Mouse (Mus musculus): Measurements from ENCODE around the gene Ctcfl.
"Not testable (repeated sequence)": the region's sequence is repeated elsewhere in the genome, so short reads cannot be mapped to it uniquely, and the experiment has no call there.

The Ctcfl gene

GRCm38 (mm10) chr2:173143611-173144010 is 24.3 kb upstream of the Ctcfl start:
- in situ Hi-C loops (cut with MboI, MseI) = no loop called here

- in situ Hi-C loops (cut with MboI, MseI) = no loop called here
Measured at GRCm38 (mm10) chr2:173138323-173139239, 19.3 kb upstream of the Ctcfl start.

- in situ Hi-C loops (cut with MboI, MseI) = no loop called here
Measured at GRCm38 (mm10) chr2:173134695-173135094, 15.4 kb upstream of the Ctcfl start.

DNA sequence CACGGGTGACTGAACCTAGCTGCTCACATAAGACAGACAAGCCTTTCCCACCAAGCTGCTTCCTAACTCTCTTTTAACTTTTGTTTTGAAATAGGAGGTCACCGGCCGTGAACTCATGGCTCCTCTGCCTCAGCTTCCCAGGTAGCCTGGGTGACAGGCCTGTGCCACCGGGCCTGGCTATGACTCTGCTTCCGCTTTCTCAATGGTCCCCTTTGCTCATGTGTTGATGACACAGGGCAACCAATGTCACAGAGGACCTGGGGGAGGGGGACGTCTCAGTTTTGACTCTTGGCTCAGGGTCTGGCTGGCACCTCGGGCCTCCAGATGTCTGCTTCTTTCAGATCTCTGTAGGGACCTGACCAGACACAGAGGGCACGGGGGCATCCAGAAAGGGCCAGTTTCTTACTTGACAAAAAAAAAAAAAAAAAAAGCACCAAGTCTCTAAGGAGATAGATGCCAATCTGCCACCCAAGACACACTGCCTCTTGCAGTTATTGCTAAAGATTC is 13.5 kb upstream of the Ctcfl start:
- in situ Hi-C loops (cut with MboI, MseI) = no loop called here

- in situ Hi-C loops (cut with MboI, MseI) = no loop called here
Measured at GRCm38 (mm10) chr2:173132262-173132661, 12.9 kb upstream of the Ctcfl start.

- in situ Hi-C loops (cut with MboI, MseI) = no loop called here
Measured at GRCm38 (mm10) chr2:173129111-173129510, 9.8 kb upstream of the Ctcfl start.

DNA sequence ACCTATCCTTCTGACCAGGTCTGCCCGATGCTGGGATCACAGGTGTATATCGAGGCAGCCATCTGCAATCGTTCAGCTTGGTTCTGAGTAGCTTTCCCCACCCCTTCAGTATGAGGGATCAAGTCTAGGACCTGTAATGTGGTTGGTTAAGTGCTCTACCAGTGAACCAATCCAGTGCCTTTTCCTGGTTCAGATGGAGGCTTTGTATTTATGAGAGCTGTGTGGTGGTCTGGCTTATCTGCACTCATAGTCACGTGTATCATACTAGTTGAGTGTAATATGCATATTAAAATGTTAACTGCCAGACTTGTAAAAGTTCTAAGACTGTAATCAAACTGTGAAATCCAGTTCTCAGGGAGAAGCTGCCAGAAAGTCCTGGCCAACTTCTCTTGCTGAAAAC is 7.1 kb upstream of the Ctcfl start:
- in situ Hi-C loops (cut with MboI, MseI) = no loop called here

- in situ Hi-C loops (cut with MboI, MseI) = no loop called here
Measured at GRCm38 (mm10) chr2:173124022-173124735, 4.9 kb upstream of the Ctcfl start.

DNA sequence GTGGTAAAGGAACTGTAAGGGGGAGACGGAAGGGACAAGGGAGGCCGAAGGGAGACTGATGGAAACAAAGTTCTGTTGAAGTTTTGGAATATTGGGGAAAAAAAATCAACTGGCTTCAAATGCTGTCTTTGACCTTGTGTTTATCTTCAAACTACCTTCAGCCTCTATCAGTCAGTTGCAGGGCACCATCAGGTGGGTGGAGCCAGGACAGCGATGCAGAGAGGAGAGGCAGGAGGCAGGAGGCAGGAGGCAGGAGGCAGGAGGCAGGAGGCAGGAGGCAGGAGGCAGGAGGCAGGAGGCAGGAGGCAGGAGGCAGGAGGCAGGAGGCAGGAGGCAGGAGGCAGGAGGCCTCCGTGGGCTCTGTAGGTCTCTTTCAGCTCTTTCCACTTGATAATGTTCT is 792 bp upstream of the Ctcfl start:
- in situ Hi-C loops (cut with MboI, MseI) = not testable (repeated sequence)

GRCm38 (mm10) chr2:173113796-173114195 is 5.5 kb downstream of the Ctcfl start:
- in situ Hi-C loops (cut with MboI, MseI) = not testable (repeated sequence)

DNA sequence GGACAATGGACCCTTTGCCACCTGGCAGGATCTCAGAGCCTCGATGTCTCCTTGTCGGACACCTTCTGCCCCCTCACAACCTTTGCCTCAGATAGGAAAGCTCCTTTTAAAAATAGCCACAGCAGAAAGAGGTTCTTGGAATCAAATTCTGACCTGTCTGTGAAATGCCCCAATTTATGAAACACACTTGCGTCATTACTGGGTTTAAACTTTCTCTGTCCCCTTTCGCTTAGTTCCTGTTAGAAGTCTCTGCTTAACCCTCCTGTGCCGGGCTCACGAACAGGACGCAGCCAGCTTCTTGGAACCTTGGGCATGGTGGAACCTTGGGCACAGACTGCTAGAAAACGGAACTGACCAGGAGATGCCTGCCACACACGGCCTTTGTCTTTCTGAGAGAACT is 8.8 kb downstream of the Ctcfl start:
- in situ Hi-C loops (cut with MboI, MseI) = no loop called here

DNA sequence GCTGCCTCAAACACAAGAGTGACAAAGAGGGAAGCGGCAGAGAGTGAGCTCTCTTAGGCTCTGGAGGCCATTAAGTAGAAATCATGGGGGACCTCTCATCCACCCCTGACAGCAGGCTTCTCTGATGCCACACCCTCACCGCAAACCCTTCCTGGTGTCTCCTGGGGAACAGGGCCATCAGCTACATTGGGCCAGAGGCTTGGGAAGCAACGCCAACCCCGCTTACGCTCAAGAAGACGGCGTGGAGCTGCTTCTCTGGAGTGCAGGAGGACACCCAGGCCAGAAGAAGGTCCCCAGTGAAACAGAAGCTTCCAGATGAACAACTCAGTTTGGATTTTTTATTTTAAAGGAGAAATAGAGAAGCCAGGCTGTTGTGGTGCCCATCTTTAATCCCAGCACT is 9.8 kb downstream of the Ctcfl start:
- in situ Hi-C loops (cut with MboI, MseI) = loop anchor here (5.0 kb wide), 2 partner anchors 73 to 453 kb away; no protein-coding TSS in a partner anchor

GRCm38 (mm10) chr2:173108509-173109190 is 10.7 kb downstream of the Ctcfl start:
- in situ Hi-C loops (cut with MboI, MseI) = loop anchor here (5.0 kb wide), 2 partner anchors 74 to 454 kb away; no protein-coding TSS in a partner anchor

DNA sequence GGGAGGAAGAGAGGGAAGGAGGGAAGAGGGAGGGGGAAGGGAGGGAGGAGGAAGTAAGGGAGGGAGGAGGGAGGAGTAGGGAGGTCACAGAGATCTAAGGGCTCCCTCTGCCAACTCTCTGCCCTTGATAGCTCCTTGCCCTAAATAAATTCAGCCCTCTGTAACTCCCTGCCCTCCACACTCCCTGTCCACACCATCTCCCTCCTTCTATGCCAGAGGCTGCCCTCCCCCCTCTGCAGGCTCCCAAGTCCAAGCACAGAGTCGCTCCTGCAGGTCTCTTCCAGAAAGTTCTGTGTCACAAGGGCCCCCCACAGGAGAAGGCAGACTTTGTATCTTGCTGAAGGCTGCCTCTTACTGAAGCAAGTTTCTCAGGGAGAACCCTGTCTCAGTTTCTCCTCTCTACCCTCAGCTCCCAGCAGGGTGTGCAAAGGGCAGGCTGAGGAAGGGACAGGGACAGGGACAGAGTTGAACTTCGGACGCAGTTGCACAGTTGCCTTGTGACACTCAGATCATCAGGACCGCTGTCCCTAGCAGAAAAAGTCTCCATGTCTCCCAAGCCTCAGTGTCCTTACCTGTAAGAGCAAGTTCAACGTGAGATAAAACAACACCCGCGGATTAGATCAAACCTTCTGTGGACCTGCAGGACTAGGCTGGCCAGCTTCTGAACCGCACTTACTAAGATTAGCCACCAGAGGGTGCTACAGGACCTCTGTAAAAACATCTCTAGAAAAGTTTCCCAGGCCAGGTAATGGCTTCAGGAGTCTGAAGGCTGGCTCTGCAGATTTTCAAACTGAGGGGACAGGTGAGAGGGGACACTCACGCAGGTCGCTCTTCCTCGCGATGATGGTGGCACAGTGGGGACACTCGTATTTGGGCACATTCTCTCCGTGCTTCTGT is 12.2 kb downstream of the Ctcfl start:
- in situ Hi-C loops (cut with MboI, MseI) = loop anchor here (5.0 kb wide), 2 partner anchors 75 to 455 kb away; no protein-coding TSS in a partner anchor

DNA sequence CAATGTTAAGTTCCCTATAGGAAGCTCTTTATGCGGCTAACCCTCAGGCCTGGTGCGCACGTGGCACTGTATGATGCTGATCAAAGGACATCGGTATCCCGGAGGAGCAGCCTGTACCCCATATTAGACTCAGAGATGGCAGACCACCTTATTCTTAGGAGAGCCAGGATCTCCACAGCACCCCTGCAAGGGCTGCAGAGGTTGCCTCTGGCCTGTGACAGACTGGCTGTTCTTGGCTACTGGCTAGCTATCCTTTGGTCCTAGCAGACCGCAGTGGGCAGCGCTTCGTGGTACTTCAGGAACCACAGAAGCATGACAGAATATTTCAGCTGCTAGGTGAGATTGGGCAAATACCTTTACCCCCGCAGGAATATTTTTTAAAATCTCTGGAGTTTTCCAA is 12.9 kb downstream of the Ctcfl start:
- in situ Hi-C loops (cut with MboI, MseI) = loop anchor here (5.0 kb wide), 2 partner anchors 76 to 456 kb away; no protein-coding TSS in a partner anchor

GRCm38 (mm10) chr2:173097337-173097736 is 22.0 kb downstream of the Ctcfl start:
- in situ Hi-C loops (cut with MboI, MseI) = not testable (repeated sequence)

DNA sequence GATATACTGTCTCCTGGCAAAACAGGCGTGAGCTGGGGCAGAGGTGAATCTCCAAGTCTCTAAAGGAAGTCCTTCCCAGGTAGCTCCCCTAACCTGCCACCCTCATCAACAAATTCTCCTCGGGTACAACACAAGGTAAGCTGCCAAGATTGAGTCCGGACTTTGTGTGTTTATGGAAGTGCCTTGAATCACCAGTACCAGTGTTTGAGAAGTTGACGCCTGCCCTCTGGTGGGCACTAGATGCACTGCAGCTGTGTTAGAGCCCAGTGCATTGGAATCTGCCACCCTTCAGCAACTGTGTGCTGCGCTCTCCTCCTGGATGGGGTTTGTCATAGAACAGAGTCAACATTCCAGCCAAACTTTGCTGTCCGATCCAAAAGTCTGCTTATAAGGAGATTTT is 29.9 kb downstream of the Ctcfl start:
- in situ Hi-C loops (cut with MboI, MseI) = no loop called here

GRCm38 (mm10) chr2:173087405-173087804 is 31.9 kb downstream of the Ctcfl start:
- in situ Hi-C loops (cut with MboI, MseI) = no loop called here

- in situ Hi-C loops (cut with MboI, MseI) = no loop called here
Measured at GRCm38 (mm10) chr2:173085763-173086162, 33.6 kb downstream of the Ctcfl start.

GRCm38 (mm10) chr2:173084871-173085270 is 34.5 kb downstream of the Ctcfl start:
- in situ Hi-C loops (cut with MboI, MseI) = loop anchor here (5.0 kb wide), 2 partner anchors 83 to 243 kb away; partner anchors contain the start of gene Rae1
